Mouse (Mus musculus): ENCODE results near the gene Gm49358.

Gm49358 gene

GRCm38 (mm10) chr10:86778398-86779116, 14.8 kb downstream of the Gm49358 start, which contains the start of gene Nt5dc3:
Gene Nt5dc3 (plus strand): TSS chr10:86779005.
- DNase-seq: peak; percentile 98

- peak in 1 of 2 experiments; percentile 41 for DNase-seq
Measured at GRCm38 (mm10) chr10:86779117-86779755, 15.5 kb downstream of the Gm49358 start.

GRCm38 (mm10) chr10:86779816-86780500, 16.2 kb downstream of the Gm49358 start:
- DNase-seq: no peak

- DNase-seq: no peak
Measured at GRCm38 (mm10) chr10:86781641-86782040, 17.9 kb downstream of the Gm49358 start.

GRCm38 (mm10) chr10:86782656-86783055, 18.9 kb downstream of the Gm49358 start:
- no peak for DNase-seq

GRCm38 (mm10) chr10:86783561-86783960, 19.8 kb downstream of the Gm49358 start:
- no peak for DNase-seq

GRCm38 (mm10) chr10:86784126-86784675, 20.4 kb downstream of the Gm49358 start:
- DNase-seq: no peak

GRCm38 (mm10) chr10:86785396-86785795, 21.6 kb downstream of the Gm49358 start:
- DNase-seq: peak; percentile 28 to 37

GRCm38 (mm10) chr10:86786083-86786482, 22.3 kb downstream of the Gm49358 start:
- no peak for DNase-seq

- DNase-seq: no peak
Measured at GRCm38 (mm10) chr10:86788193-86788592, 24.4 kb downstream of the Gm49358 start.

GRCm38 (mm10) chr10:86789146-86789672, 25.4 kb downstream of the Gm49358 start:
- no peak for DNase-seq

GRCm38 (mm10) chr10:86791507-86792184, 27.9 kb downstream of the Gm49358 start:
- DNase-seq: no peak

GRCm38 (mm10) chr10:86793509-86793951, 29.8 kb downstream of the Gm49358 start:
- DNase-seq: no peak

GRCm38 (mm10) chr10:86794196-86794595, 30.4 kb downstream of the Gm49358 start:
- DNase-seq: no peak

GRCm38 (mm10) chr10:86794794-86795535, 31.2 kb downstream of the Gm49358 start:
- no peak for DNase-seq

- DNase-seq: no peak
Measured at GRCm38 (mm10) chr10:86796073-86796741, 32.4 kb downstream of the Gm49358 start.

- no peak for DNase-seq
Measured at GRCm38 (mm10) chr10:86807362-86807761, 43.6 kb downstream of the Gm49358 start.

- DNase-seq: no peak
Measured at GRCm38 (mm10) chr10:86808013-86808758, 44.4 kb downstream of the Gm49358 start.

- DNase-seq: no peak
Measured at GRCm38 (mm10) chr10:86810000-86810399, 46.2 kb downstream of the Gm49358 start.

- no peak for DNase-seq
Measured at GRCm38 (mm10) chr10:86810612-86811011, 46.8 kb downstream of the Gm49358 start.
